Mouse (Mus musculus): ENCODE results near the gene Nt5c2.
"Not testable (repeated sequence)": the region's sequence is repeated elsewhere in the genome, so short reads cannot be mapped to it uniquely, and the experiment has no call there.

Nt5c2 gene

GRCm38 (mm10) chr19:47016487-47016886 is 1.5 kb upstream of the Nt5c2 start:
- DNase-seq (ENCODE audit: low spot score in 2 of 2): no peak

GRCm38 (mm10) chr19:47015965-47016364 is 1.0 kb upstream of the Nt5c2 start:
- no peak for DNase-seq (ENCODE audit: low spot score in 2 of 2)

- no peak for DNase-seq (ENCODE audit: low spot score in 2 of 2)
These were observed 443 bp upstream of the Nt5c2 start for GRCm38 (mm10) chr19:47015396-47015795.

- no peak for DNase-seq (ENCODE audit: low spot score in 2 of 2)
These were observed 850 bp downstream of the Nt5c2 start for GRCm38 (mm10) chr19:47014159-47014446.

- DNase-seq (ENCODE audit: low spot score in 2 of 2): no peak
These were observed 1.4 kb downstream of the Nt5c2 start for GRCm38 (mm10) chr19:47013340-47014158.

GRCm38 (mm10) chr19:47012521-47013130 is 2.3 kb downstream of the Nt5c2 start:
- DNase-seq (ENCODE audit: low spot score in 2 of 2): no peak

GRCm38 (mm10) chr19:47009943-47010342 is 5.0 kb downstream of the Nt5c2 start:
- DNase-seq (ENCODE audit: low spot score in 2 of 2): no peak

GRCm38 (mm10) chr19:47009420-47009819 is 5.5 kb downstream of the Nt5c2 start:
- no peak for DNase-seq (ENCODE audit: low spot score in 2 of 2)

- no peak for DNase-seq (ENCODE audit: low spot score in 2 of 2)
These were observed 8.6 kb downstream of the Nt5c2 start for GRCm38 (mm10) chr19:47006321-47006720.

- no peak for DNase-seq (ENCODE audit: low spot score in 2 of 2)
These were observed 9.1 kb downstream of the Nt5c2 start for GRCm38 (mm10) chr19:47005873-47006272.

- no peak for DNase-seq (ENCODE audit: low spot score in 2 of 2)
These were observed 11.0 kb downstream of the Nt5c2 start for GRCm38 (mm10) chr19:47003742-47004511.

- not testable (repeated sequence) for DNase-seq (ENCODE audit: low spot score in 2 of 2)
These were observed 14.6 kb downstream of the Nt5c2 start for GRCm38 (mm10) chr19:47000357-47000756.

GRCm38 (mm10) chr19:46999753-47000152 is 15.2 kb downstream of the Nt5c2 start:
- DNase-seq (ENCODE audit: low spot score in 2 of 2): no peak

GRCm38 (mm10) chr19:46998953-46999352 is 16.0 kb downstream of the Nt5c2 start:
- DNase-seq (ENCODE audit: low spot score in 2 of 2): no peak

GRCm38 (mm10) chr19:46998168-46998870 is 16.6 kb downstream of the Nt5c2 start:
- no peak for DNase-seq (ENCODE audit: low spot score in 2 of 2)

GRCm38 (mm10) chr19:46996095-46996494 is 18.9 kb downstream of the Nt5c2 start:
- DNase-seq (ENCODE audit: low spot score in 2 of 2): no peak

GRCm38 (mm10) chr19:46992329-46992728 is 22.6 kb downstream of the Nt5c2 start:
- DNase-seq (ENCODE audit: low spot score in 2 of 2): not testable (repeated sequence)

- DNase-seq (ENCODE audit: low spot score in 2 of 2): peak; percentile 61 to 80
These were observed 23.8 kb downstream of the Nt5c2 start for GRCm38 (mm10) chr19:46991145-46991544.

GRCm38 (mm10) chr19:46990625-46991024 is 24.3 kb downstream of the Nt5c2 start:
- DNase-seq (ENCODE audit: low spot score in 2 of 2): not testable (repeated sequence)

- DNase-seq (ENCODE audit: low spot score in 2 of 2): no peak
These were observed 24.8 kb downstream of the Nt5c2 start for GRCm38 (mm10) chr19:46990153-46990518.

- no peak for DNase-seq (ENCODE audit: low spot score in 2 of 2)
These were observed 25.3 kb downstream of the Nt5c2 start for GRCm38 (mm10) chr19:46989479-46990152.
